Mouse (Mus musculus) layer of hippocampus, adult 6 months (tissue): ENCODE measurements around the gene Tex11. TPM values are rescaled to one million over a fixed set of nuclear protein-coding genes. Genes with fewer than 3 reads are reported as not detected.

Source experiments
- long read RNA-seq, 2 experiments: library from polyadenylated mRNA; unstranded; transcript quantifications; one replicate each; pipeline ENCODE4 v2.0.0; 2019 to 2020
- polyA plus RNA-seq: library from polyadenylated mRNA; unstranded; fragments of <200 nt; fragmentation: Nextera tagmentation; gene quantifications from 2 replicates; pipeline ENCODE4 v1.2.3, GENCODE M21; 2021

Gene Tex11
- polyA plus RNA-seq, result 0.16 and 0.35 TPM in 2 replicates
- long read RNA-seq, experiment 1, partial matches to known transcripts, result 0 of 5 reads
- long read RNA-seq, experiment 1, other reads (novel, unspliced or antisense), result 5 of 5 reads
- long read RNA-seq, experiment 2, partial matches to known transcripts, result 1 of 3 reads
- long read RNA-seq, experiment 2, other reads (novel, unspliced or antisense), result 2 of 3 reads

DNA sequence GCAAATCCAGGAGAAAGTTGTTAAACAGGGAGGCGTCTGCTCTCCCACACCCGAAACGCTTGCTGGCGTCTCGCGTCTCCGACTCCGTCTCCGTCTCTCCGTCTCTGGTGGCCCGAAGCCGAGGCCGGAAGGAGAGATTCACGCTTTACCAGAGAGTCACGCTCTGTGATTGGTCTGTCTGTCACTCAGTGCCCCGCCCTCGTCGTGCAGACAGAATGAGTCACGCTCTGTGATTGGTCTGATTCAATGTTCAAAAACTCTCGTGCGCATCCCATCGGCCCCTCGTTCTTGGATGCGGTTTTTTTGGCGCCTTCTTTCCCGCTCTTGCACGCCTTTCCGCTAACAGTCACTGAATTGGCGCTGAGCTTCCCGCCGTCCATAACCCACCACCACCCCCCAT lies at the start of gene Tex11:
Gene Tex11, minus strand, starts transcription at position 127 of the 400 bp plus-strand sequence.

DNA sequence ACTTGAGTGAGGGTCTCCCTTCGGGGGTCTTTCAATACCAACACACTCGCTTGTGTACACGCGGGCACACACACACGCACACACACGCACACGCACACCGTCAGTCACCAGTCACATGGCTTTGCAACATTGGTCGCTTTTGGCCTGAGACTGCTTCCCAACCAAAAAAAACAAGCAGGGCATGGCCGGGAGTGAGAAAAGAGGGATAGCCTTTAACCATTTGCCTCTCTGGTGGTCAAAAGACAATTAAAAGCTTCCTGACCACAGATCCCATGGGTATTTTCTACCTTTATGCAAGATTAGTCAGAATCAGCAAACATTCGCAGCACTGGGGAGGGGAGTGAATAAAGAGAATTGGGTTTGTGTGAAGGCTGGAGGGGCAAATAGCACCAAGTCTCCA lies 26.5 kb upstream of the Tex11 start, which contains the start of gene Slc7a3:
Gene Slc7a3, minus strand, starts transcription at position 101 of the 400 bp plus-strand sequence.

Other genes starting within 250 kb of the Tex11 start
- 7.5 and 8.6 TPM in 2 replicates for gene Slc7a3, start 26.4 kb upstream of the Tex11 start, polyA plus RNA-seq
- gene Snx12, start 162.9 kb upstream of the Tex11 start, polyA plus RNA-seq, result 37.4 and 39.0 TPM in 2 replicates
- 0.67 and 0.72 TPM in 2 replicates for gene Foxo4, start 194.9 kb upstream of the Tex11 start, polyA plus RNA-seq
- gene Gm614, start 204.3 kb upstream of the Tex11 start, polyA plus RNA-seq, result not detected in 2 replicates
- 1.4 and 1.9 TPM in 2 replicates for gene Il2rg, start 208.6 kb upstream of the Tex11 start, polyA plus RNA-seq
- not detected in 2 replicates for gene Gm20489, start 209.4 kb upstream of the Tex11 start, polyA plus RNA-seq
- gene Med12, start 214.4 kb upstream of the Tex11 start, polyA plus RNA-seq, result 2.6 and 2.9 TPM in 2 replicates
- gene Nlgn3, start 239.5 kb upstream of the Tex11 start, polyA plus RNA-seq, result 112 and 129 TPM in 2 replicates